ENCODE assay signal across 8 mouse cellular contexts in the genomic region with DNA sequence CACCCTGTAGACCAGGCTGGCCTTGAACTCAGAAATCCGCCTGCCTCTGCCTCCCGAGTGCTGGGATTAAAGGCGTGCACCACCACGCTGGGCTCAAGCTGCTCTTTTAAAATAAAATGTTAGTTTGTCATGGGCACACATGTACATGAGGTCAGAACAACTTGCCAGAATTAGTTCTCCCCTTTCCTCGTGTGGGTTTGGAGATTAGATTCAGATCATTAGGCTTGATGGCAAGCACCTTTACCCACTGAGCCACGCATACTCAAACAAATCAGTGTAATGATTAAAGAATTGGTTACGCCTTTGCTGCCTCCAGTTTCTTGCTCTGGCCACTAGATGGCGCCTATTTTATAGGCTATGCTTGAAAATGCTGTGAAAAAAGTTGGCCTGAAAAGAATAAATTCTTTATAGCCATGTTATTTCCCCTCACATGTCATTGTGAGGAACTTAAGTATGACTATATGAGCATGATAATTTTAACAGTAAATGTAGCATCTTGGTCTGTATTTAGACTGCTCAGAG. TPM values are rescaled to one million over a fixed set of nuclear protein-coding genes. Genes with fewer than 3 reads are reported as not detected.
A peak's percentile ranks its signal among the peaks of the same experiment; 100 is the strongest.
DNase-seq lines count a peak whose midpoint lies in the region; TF ChIP-seq lines count a peak whose summit lies in the region.
"Had no signal": no experiment of that assay in that cellular context is flagged by ENCODE, and none has a peak within 500 bp of the region (broad histone marks: within the 10 kb centered on the region; RNA-seq: fewer than 3 reads in every experiment).

No protein-coding gene starts in this region.

- TF ChIP-seq RAD21 in CH12.LX (IDR thresholded peaks at IDR 0.05; ENCODE audit: low read depth, low read length): peak; percentile 67

- no peaks in the 10 kb centered on the region for H3K79me2 ChIP-seq in CH12.LX (replicated peaks; ENCODE audit: control insufficient read depth, extremely low read depth, insufficient read depth, poor library complexity, severe bottlenecking)

- no peak overlapping the region for H3K4me3 ChIP-seq in CH12.LX (replicated peaks in 1 of 3; ENCODE audit: low read depth in 2 of 3, low read length in 2 of 3, poor library complexity in 1 of 3)
- H3K4me3 ChIP-seq in layer of hippocampus, adult 2 months: no peak overlapping the region
- H3K4me3 ChIP-seq: stomach, embryonic 15.5 days had no signal

- no peak for TF ChIP-seq POLR2A in CH12.LX (IDR thresholded peaks at IDR 0.05; ENCODE audit: low read depth, low read length)

- no peaks in the 10 kb centered on the region for H3K9me3 ChIP-seq in CH12.LX (replicated peaks; ENCODE audit: low read length)
- H3K9me3 ChIP-seq: stomach, embryonic 15.5 days had no signal

- TF ChIP-seq CTCF in CH12.LX (conservative IDR thresholded peaks at IDR 0.05 in 1 of 2, IDR thresholded peaks at IDR 0.05 in 1 of 2; ENCODE audit: low read depth in 2 of 2, low read length in 2 of 2): peak; percentile 77 to 89
- peak; percentile 96 for TF ChIP-seq CTCF in layer of hippocampus, adult 2 months (conservative IDR thresholded peaks at IDR 0.05)

- H3K27ac ChIP-seq in CH12.LX (ENCODE audit: insufficient read depth, low read depth): no peak overlapping the region
- H3K27ac ChIP-seq in layer of hippocampus, adult 2 months: no peak overlapping the region
- H3K27ac ChIP-seq: stomach, embryonic 15.5 days had no signal

- H3K27me3 ChIP-seq in CH12.LX (replicated peaks): no peaks in the 10 kb centered on the region
- H3K27me3 ChIP-seq: stomach, embryonic 15.5 days had no signal

- H3K9ac ChIP-seq in CH12.LX (ENCODE audit: insufficient read depth, low read depth): no peak overlapping the region
- H3K9ac ChIP-seq: stomach, embryonic 15.5 days had no signal

- TF ChIP-seq EP300 in CH12.LX (IDR thresholded peaks at IDR 0.05; ENCODE audit: low read length): no peak

- H3K4me1 ChIP-seq in CH12.LX (ENCODE audit: control insufficient read depth in 1 of 2, insufficient read depth in 2 of 2): no peaks in the 10 kb centered on the region
- H3K4me1 ChIP-seq: stomach, embryonic 15.5 days had no signal

- peak; percentile 44 to 68 for DNase-seq in left cerebral cortex, postnatal 14 days (ENCODE audit: low spot score in 2 of 2)
- DNase-seq in left cerebral cortex, adult 8-10 months (ENCODE audit: low spot score in 2 of 2): no peak
- peak; percentile 40 for DNase-seq in CH12.LX (ENCODE audit: extremely low read depth)
- DNase-seq in T-cell, adult 2 months (ENCODE audit: low spot score): peak; percentile 33
- peak; percentile 30 for DNase-seq in embryo, embryonic 11.5 days (ENCODE audit: low read depth, low spot score)
- DNase-seq in layer of hippocampus, adult 2 months (ENCODE audit: low spot score in 2 of 2): peak; percentile 41 to 57
- DNase-seq in skeletal muscle tissue, adult 2 months (ENCODE audit: low read depth, low spot score): peak; percentile 11

- peaks cover 2 to 43% of the 10 kb centered on the region in 2 experiments for H3K36me3 ChIP-seq in CH12.LX (replicated peaks in 1 of 2; ENCODE audit: control insufficient read depth in 1 of 2, insufficient read depth in 1 of 2, low read length in 1 of 2)

- dilution Hi-C loops in CH12.LX (cut with MboI; ENCODE audit: extremely low pct_ligation_motif_present, extremely low pct_unique_long_range_greater_than_20kb, low sequenced_read_pairs): no loop called here

- H3K4me2 ChIP-seq in CH12.LX (ENCODE audit: insufficient read depth, low read depth, poor library complexity, severe bottlenecking): no peak overlapping the region
- H3K4me2 ChIP-seq: stomach, embryonic 15.5 days had no signal

- intact Hi-C loops in left cerebral cortex, postnatal 14 days (cut with DNase I): loop anchor here (1.0 to 5.0 kb wide), 2 partner anchors 59 to 139 kb away; no protein-coding TSS in a partner anchor

- in situ Hi-C loops in CH12.LX (cut with MboI; ENCODE audit: low pct_ligation_motif_present, low pct_unique_long_range_greater_than_20kb, low sequenced_read_pairs): no loop called here

TF ChIP-seq in CH12.LX, 34 proteins besides CTCF, POLR2A, EP300 and RAD21:
- TF ChIP-seq SMC3 (IDR thresholded peaks at IDR 0.05; ENCODE audit: low read depth, low read length) (peak; percentile 55), TCF12 (IDR thresholded peaks at IDR 0.05; ENCODE audit: low read depth, low read length) (no peak), ZMIZ1 (IDR thresholded peaks at IDR 0.05; ENCODE audit: low read depth, low read length) (no peak), E2F4 (IDR thresholded peaks at IDR 0.05; ENCODE audit: insufficient replicate concordance, low read depth, low read length) (no peak), ETS1 (conservative IDR thresholded peaks at IDR 0.05; ENCODE audit: low read depth, low read length) (no peak), KAT2A (IDR thresholded peaks at IDR 0.05; ENCODE audit: insufficient replicate concordance, low read length) (no peak), TBP (conservative IDR thresholded peaks at IDR 0.05; ENCODE audit: low read depth, low read length) (no peak), MAZ (IDR thresholded peaks at IDR 0.05; ENCODE audit: low read depth, low read length) (no peak), JUN (IDR thresholded peaks at IDR 0.05; ENCODE audit: insufficient read depth, low read depth, low read length) (no peak), RCOR1 (conservative IDR thresholded peaks at IDR 0.05; ENCODE audit: low read depth, low read length) (no peak), MXI1 (IDR thresholded peaks at IDR 0.05; ENCODE audit: low read depth, low read length) (no peak), ZC3H11A (IDR thresholded peaks at IDR 0.05; ENCODE audit: low read depth, low read length) (no peak), ZNF384 (IDR thresholded peaks at IDR 0.05; ENCODE audit: low read depth, low read length) (peak; percentile 13; the same call in 1 of the 2 replicates), IRF4 (IDR thresholded peaks at IDR 0.05; ENCODE audit: low read depth, low read length) (no peak)

RNA-seq across cellular contexts. Expression of a gene that starts 25.4 kb away (rescaled TPM):
- 10 to 100 TPM; 44.3 to 46.0 TPM for total RNA-seq in left cerebral cortex, postnatal 14 days (2021)
- total RNA-seq in left cerebral cortex, adult 8-10 months (2022): 10 to 100 TPM; 44.1 to 65.7 (median 48.4) TPM
- total RNA-seq in CH12.LX (2012; rRNA removed) (20.9 and 59.9 TPM in 2 replicates), CH12.LX (2014; rRNA removed) (75.3 and 78.5 TPM in 2 replicates)
- 26.4 and 35.9 TPM in 2 replicates for polyA plus RNA-seq in CH12.LX (2012; ENCODE audit: insufficient read length, low read depth)
- total RNA-seq in layer of hippocampus, adult 2 months (2021): 10 to 100 TPM; 38.8 to 39.5 TPM

Comparison
In these comparisons a context has a peak if more than half of its experiments do, and no peak if none do; other contexts are left out.
1. DNase-seq: peak in left cerebral cortex, postnatal 14 days (2 of 2), CH12.LX (single experiment), T-cell, adult 2 months (single experiment), embryo, embryonic 11.5 days (single experiment), layer of hippocampus, adult 2 months (2 of 2) and skeletal muscle tissue, adult 2 months (single experiment); none in left cerebral cortex, adult 8-10 months (0 of 2).